Mouse (Mus musculus): ENCODE measurements around the gene Cirbp.
"Not testable (repeated sequence)": the region's sequence is repeated elsewhere in the genome, so short reads cannot be mapped to it uniquely, and the experiment has no call there.

Cirbp gene

GRCm38 (mm10) chr10:80208841-80209371 is 43.1 kb downstream of the Cirbp start:
- Histone ChIP-seq H3K27me3 (ENCODE audit: control insufficient read depth, insufficient read depth, low read length, poor library complexity, severe bottlenecking) (no peaks in the 10 kb centered on the region), H3K36me3 (ENCODE audit: control insufficient read depth, insufficient read depth, low read length, poor library complexity, severe bottlenecking) (no peaks in the 10 kb centered on the region)
- DNase-seq (ENCODE audit: low read depth, low spot score) = no peak

- not testable (repeated sequence) for H3K27me3 ChIP-seq (ENCODE audit: control insufficient read depth, insufficient read depth, low read length, poor library complexity, severe bottlenecking); H3K36me3 ChIP-seq (ENCODE audit: control insufficient read depth, insufficient read depth, low read length, poor library complexity, severe bottlenecking); DNase-seq (ENCODE audit: low read depth, low spot score)
Observed at GRCm38 (mm10) chr10:80211547-80212103, 45.8 kb downstream of the Cirbp start.

GRCm38 (mm10) chr10:80215048-80215772 is 49.4 kb downstream of the Cirbp start:
- H3K36me3 ChIP-seq (ENCODE audit: control insufficient read depth, insufficient read depth, low read length, poor library complexity, severe bottlenecking) = no peaks in the 10 kb centered on the region
- DNase-seq (ENCODE audit: low read depth, low spot score) = no peak

GRCm38 (mm10) chr10:80220676-80221075 is 54.9 kb downstream of the Cirbp start:
- Histone ChIP-seq H3K36me3 (ENCODE audit: control insufficient read depth, insufficient read depth, low read length, poor library complexity, severe bottlenecking) (no peaks in the 10 kb centered on the region), H3K27me3 (ENCODE audit: control insufficient read depth, insufficient read depth, low read length, poor library complexity, severe bottlenecking) (no peaks in the 10 kb centered on the region)
- no peak for DNase-seq (ENCODE audit: low read depth, low spot score)

More at GRCm38 (mm10) chr10:80215048-80215772, 49.4 kb downstream of the Cirbp start:
- H3K27me3 ChIP-seq (ENCODE audit: control insufficient read depth, insufficient read depth, low read length, poor library complexity, severe bottlenecking) = no peaks in the 10 kb centered on the region
